Mouse (Mus musculus) stomach, postnatal 0 days (tissue): ENCODE results near the gene Fbxl13.

Source experiments
- CTCF ChIP-seq: IDR thresholded peaks from 2 replicates; pipeline ENCODE4 v1.5.1; 2016; ENCODE audit warnings: antibody characterized with exemption, low read depth, mild to moderate bottlenecking, moderate library complexity
- EP300 ChIP-seq: optimal IDR thresholded peaks from 2 replicates; pipeline ENCODE3; 2016; ENCODE audit warnings: antibody characterized with exemption

DNA sequence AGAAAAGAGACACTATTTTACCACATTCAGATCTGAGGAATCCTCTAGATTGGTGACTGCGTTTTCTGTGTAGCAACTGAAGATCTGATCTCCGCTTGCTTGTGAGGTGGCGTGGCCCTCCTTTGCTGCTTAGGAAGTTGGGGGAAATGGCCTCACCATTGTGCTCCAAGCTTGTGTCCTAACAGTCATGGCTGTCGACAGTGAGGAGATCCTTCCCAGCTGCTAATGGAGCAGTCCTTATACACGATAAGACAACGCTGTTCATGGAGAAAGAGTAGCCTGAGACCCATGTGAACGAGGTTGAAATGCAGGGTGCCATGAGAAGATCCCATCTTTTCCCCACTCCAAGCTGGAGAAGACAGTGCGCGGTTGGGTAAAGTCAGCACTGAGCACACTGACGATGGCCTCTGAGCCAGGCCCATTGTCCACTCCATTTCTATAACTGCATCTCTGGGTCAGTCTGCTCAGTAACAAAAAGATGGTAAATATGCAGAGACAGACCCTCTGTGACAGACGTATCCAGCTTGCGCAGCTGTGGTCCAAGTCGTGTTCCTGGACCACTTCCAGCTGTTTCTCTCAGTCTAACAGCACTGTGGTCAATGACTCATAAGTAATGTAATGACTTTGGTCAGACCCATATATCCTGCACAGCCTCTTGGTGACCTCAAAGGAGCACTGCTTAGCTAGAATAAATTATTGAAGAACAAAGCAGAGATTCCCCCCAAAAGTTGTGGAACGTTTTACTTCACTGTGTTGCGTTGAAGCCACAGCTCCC is 117.2 kb downstream of the Fbxl13 start:
- TF ChIP-seq CTCF (no peak), EP300 (no peak)
